In the genomic region with DNA sequence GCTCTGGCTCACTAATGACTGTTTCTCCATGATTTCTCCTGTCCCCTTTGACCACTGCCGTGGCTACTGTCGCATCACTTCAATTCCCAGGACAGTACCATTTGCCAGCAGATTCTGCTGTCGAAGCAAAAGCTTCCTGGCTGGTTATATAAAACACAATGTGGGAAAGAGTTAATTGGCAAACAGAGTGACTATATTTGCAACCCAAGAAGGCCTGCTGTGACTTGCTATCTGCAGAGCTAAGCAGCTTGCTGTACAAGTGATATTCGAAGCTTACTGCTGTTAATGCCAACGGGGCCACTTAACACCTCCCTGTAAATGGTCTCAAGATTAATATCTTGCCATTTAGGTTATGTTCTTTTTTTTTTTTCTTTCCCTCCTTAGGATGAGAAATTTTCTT, we compare ENCODE assay signal across 20 mouse cellular contexts.
A peak's percentile ranks its signal among the peaks of the same experiment; 100 is the strongest.
DNase-seq lines count a peak whose midpoint lies in the region; ATAC-seq and TF ChIP-seq lines count a peak whose summit lies in the region.
"Had no signal": no experiment of that assay in that cellular context is flagged by ENCODE, and none has a peak within 500 bp of the region (broad histone marks: within the 10 kb centered on the region; RNA-seq: fewer than 3 reads in every experiment).

No protein-coding gene starts in this region.

- H3K4me1 ChIP-seq in intestine, embryonic 16.5 days (ENCODE audit: control insufficient read depth, insufficient read depth, low read length) = peaks cover 13% of the 10 kb centered on the region
- H3K4me1 ChIP-seq in intestine, embryonic 15.5 days (replicated peaks) = no peaks in the 10 kb centered on the region; the same call in none of the 2 replicates
- H3K4me1 ChIP-seq in midbrain, postnatal 0 days (ENCODE audit: insufficient read depth, low read length) = no peaks in the 10 kb centered on the region
- H3K4me1 ChIP-seq in midbrain, embryonic 11.5 days (ENCODE audit: control insufficient read depth, insufficient read depth, low read length) = no peaks in the 10 kb centered on the region
- H3K4me1 ChIP-seq: neural tube, embryonic 12.5 days had no signal

- peak; percentile 46 to 47 for DNase-seq in cerebellum, postnatal 10 days
- peak; percentile 57 for DNase-seq in midbrain, postnatal 0 days (ENCODE audit: low spot score)
- no peak for DNase-seq in midbrain, embryonic 11.5 days (ENCODE audit: low spot score, missing footprints)
- DNase-seq in right cerebral cortex, postnatal 4 days = no peak
- no peak for DNase-seq in retina, postnatal 1 day
- DNase-seq: adrenal gland, postnatal 25 days; cerebellum, adult 9-11 months; forebrain, postnatal 0 days; heart, adult 11 months; kidney, adult 8-10 months; kidney, postnatal 4 days; lung, postnatal 10 days; right cerebral cortex, postnatal 25 days; thymus, postnatal 14 days had no signal

- H3K9ac ChIP-seq in intestine, embryonic 16.5 days (ENCODE audit: low read depth, low read length) = no peak overlapping the region
- H3K9ac ChIP-seq in intestine, embryonic 15.5 days = no peak overlapping the region
- H3K9ac ChIP-seq in midbrain, postnatal 0 days (replicated peaks; ENCODE audit: low read length, poor library complexity, severe bottlenecking) = no peak overlapping the region
- H3K9ac ChIP-seq in midbrain, embryonic 11.5 days (ENCODE audit: low read length) = no peak overlapping the region
- H3K9ac ChIP-seq: forebrain, postnatal 0 days; neural tube, embryonic 12.5 days had no signal

- no peaks in the 10 kb centered on the region for H3K27me3 ChIP-seq in intestine, embryonic 16.5 days (replicated peaks; ENCODE audit: control insufficient read depth, insufficient read depth, low read length)
- H3K27me3 ChIP-seq in intestine, embryonic 15.5 days (replicated peaks) = no peaks in the 10 kb centered on the region
- peaks cover 3% of the 10 kb centered on the region; the same call in 1 of the 2 replicates for H3K27me3 ChIP-seq in midbrain, postnatal 0 days (ENCODE audit: insufficient read depth, low read length)
- H3K27me3 ChIP-seq in midbrain, embryonic 11.5 days (ENCODE audit: control insufficient read depth, insufficient read depth, low read length) = no peaks in the 10 kb centered on the region
- H3K27me3 ChIP-seq: CH12.LX; neural tube, embryonic 12.5 days had no signal

- WGBS in intestine, embryonic 16.5 days = 61% methylated on average over 5 of the region's 5 CpGs
- WGBS in intestine, embryonic 15.5 days = 54% methylated on average over 5 of the region's 5 CpGs
- 55% methylated on average over 5 of the region's 5 CpGs for WGBS in midbrain, postnatal 0 days
- WGBS in midbrain, embryonic 11.5 days = 83% methylated on average over 5 of the region's 5 CpGs

- no peak overlapping the region for H3K4me2 ChIP-seq in intestine, embryonic 16.5 days (ENCODE audit: low read depth, low read length)
- H3K4me2 ChIP-seq in intestine, embryonic 15.5 days (replicated peaks) = no peak overlapping the region
- no peak overlapping the region for H3K4me2 ChIP-seq in midbrain, postnatal 0 days (ENCODE audit: low read depth, low read length, poor library complexity, severe bottlenecking)
- no peak overlapping the region for H3K4me2 ChIP-seq in midbrain, embryonic 11.5 days
- H3K4me2 ChIP-seq: liver, embryonic 11.5 days; neural tube, embryonic 12.5 days had no signal

- no peak for ATAC-seq in cerebellum, adult (ENCODE audit: insufficient number of reproducible peaks, low FRiP score, low TSS enrichment)
- ATAC-seq in intestine, embryonic 16.5 days = no peak
- ATAC-seq in intestine, embryonic 15.5 days = no peak
- ATAC-seq in midbrain, postnatal 0 days (ENCODE audit: low FRiP score) = no peak
- ATAC-seq in midbrain, embryonic 11.5 days (ENCODE audit: low FRiP score) = no peak
- ATAC-seq: forebrain, postnatal 0 days had no signal

- no peak for TF ChIP-seq CTCF in midbrain, postnatal 0 days (IDR thresholded peaks at IDR 0.05)

- H3K27ac ChIP-seq in intestine, embryonic 16.5 days (ENCODE audit: low read length) = peak overlapping the region; percentile 31; the same call in 1 of the 2 replicates
- no peak overlapping the region for H3K27ac ChIP-seq in intestine, embryonic 15.5 days
- H3K27ac ChIP-seq in midbrain, postnatal 0 days (ENCODE audit: low read depth, low read length) = no peak overlapping the region
- no peak overlapping the region for H3K27ac ChIP-seq in midbrain, embryonic 11.5 days (ENCODE audit: low read depth, low read length)
- H3K27ac ChIP-seq: neural tube, embryonic 12.5 days had no signal

- H3K9me3 ChIP-seq in intestine, embryonic 16.5 days (ENCODE audit: control insufficient read depth, low read length) = no peaks in the 10 kb centered on the region
- no peaks in the 10 kb centered on the region for H3K9me3 ChIP-seq in intestine, embryonic 15.5 days
- no peaks in the 10 kb centered on the region for H3K9me3 ChIP-seq in midbrain, postnatal 0 days (ENCODE audit: low read length)
- no peaks in the 10 kb centered on the region for H3K9me3 ChIP-seq in midbrain, embryonic 11.5 days (ENCODE audit: control insufficient read depth, low read length)
- H3K9me3 ChIP-seq: neural tube, embryonic 12.5 days had no signal

- H3K36me3 ChIP-seq in intestine, embryonic 16.5 days (ENCODE audit: control insufficient read depth, insufficient read depth, low read length) = no peaks in the 10 kb centered on the region
- no peaks in the 10 kb centered on the region for H3K36me3 ChIP-seq in intestine, embryonic 15.5 days
- H3K36me3 ChIP-seq in midbrain, postnatal 0 days (ENCODE audit: insufficient read depth, low read length) = no peaks in the 10 kb centered on the region
- no peaks in the 10 kb centered on the region for H3K36me3 ChIP-seq in midbrain, embryonic 11.5 days (ENCODE audit: control insufficient read depth, insufficient read depth, low read length)
- H3K36me3 ChIP-seq: neural tube, embryonic 12.5 days had no signal

- H3K4me3 ChIP-seq in intestine, embryonic 16.5 days (ENCODE audit: low read length) = no peak overlapping the region
- H3K4me3 ChIP-seq in intestine, embryonic 15.5 days (replicated peaks) = no peak overlapping the region
- no peak overlapping the region for H3K4me3 ChIP-seq in midbrain, postnatal 0 days (ENCODE audit: low read depth, low read length)
- H3K4me3 ChIP-seq in midbrain, embryonic 11.5 days (ENCODE audit: low read depth, low read length) = no peak overlapping the region
- H3K4me3 ChIP-seq: neural tube, embryonic 12.5 days had no signal

Comparison
In these comparisons a context has a peak if more than half of its experiments do, and no peak if none do; other contexts are left out.
1. DNase-seq: peak in cerebellum, postnatal 10 days (2 of 2) and midbrain, postnatal 0 days (single experiment); none in midbrain, embryonic 11.5 days (single experiment), right cerebral cortex, postnatal 4 days (single experiment) and retina, postnatal 1 day (single experiment).